Comparison of ENCODE assay signal across 8 mouse cellular contexts in genomic region chr4:126046851-126047585, GRCm38 (mm10). TPM values are rescaled to one million over a fixed set of nuclear protein-coding genes. Genes with fewer than 3 reads are reported as not detected.
DNase-seq lines count a peak whose midpoint lies in the region; ATAC-seq and TF ChIP-seq lines count a peak whose summit lies in the region.

TSS of gene Mrps15 (plus strand) at chr4:126046925.

- peaks cover 10% of the 10 kb centered on the region for H3K4me1 ChIP-seq in embryonic facial prominence, embryonic 14.5 days (ENCODE audit: control insufficient read depth, insufficient read depth, low read length)
- peaks cover 2% of the 10 kb centered on the region for H3K4me1 ChIP-seq in heart, adult 2 months (ENCODE audit: control insufficient read depth, insufficient read depth, low read length)

- peak within 1 kb of the TSS; percentile 93 for H3K4me2 ChIP-seq in embryonic facial prominence, embryonic 14.5 days (ENCODE audit: low read depth, low read length)

- H3K4me3 ChIP-seq in embryonic facial prominence, embryonic 14.5 days (ENCODE audit: low read depth, low read length) = peak within 1 kb of the TSS; percentile 95
- peak within 1 kb of the TSS; percentile 93 for H3K4me3 ChIP-seq in heart, adult 2 months

- WGBS in embryonic facial prominence, embryonic 14.5 days = under 1% methylated on average over 54 of the region's 56 CpGs
- under 1% methylated on average over 56 of the region's 56 CpGs for WGBS in heart, adult 2 months

- no peaks in the 10 kb centered on the region for H3K79me2 ChIP-seq in heart, adult 2 months (replicated peaks; ENCODE audit: control insufficient read depth, insufficient read depth, low read length)

- H3K36me3 ChIP-seq in embryonic facial prominence, embryonic 14.5 days (ENCODE audit: control insufficient read depth, insufficient read depth, low read length) = peaks cover 23% of the 10 kb centered on the region
- no peaks in the 10 kb centered on the region for H3K36me3 ChIP-seq in heart, adult 2 months (ENCODE audit: control insufficient read depth, insufficient read depth, low read length)

- TF ChIP-seq POLR2A in heart, adult 2 months (IDR thresholded peaks at IDR 0.05; ENCODE audit: insufficient read depth, low read depth, low read length) = peak; percentile 55; the same call in 1 of the 2 replicates

- TF ChIP-seq CTCF in heart, adult 2 months (IDR thresholded peaks at IDR 0.05) = no peak

- H3K27me3 ChIP-seq in embryonic facial prominence, embryonic 14.5 days (replicated peaks; ENCODE audit: control insufficient read depth, insufficient read depth, low read length) = no peaks in the 10 kb centered on the region
- no peaks in the 10 kb centered on the region for H3K27me3 ChIP-seq in heart, adult 2 months (ENCODE audit: control insufficient read depth, insufficient read depth, low read length)

- intact Hi-C loops in heart, adult 2 months (cut with DNase I) = no loop called here

- DNase-seq in 416B (ENCODE audit: low read depth) (peak; percentile 91), liver (peak; percentile 89)
- peak; percentile 67 to 71 for DNase-seq in adrenal gland, postnatal 4 days (ENCODE audit: low spot score in 2 of 2)
- DNase-seq in embryonic facial prominence, embryonic 14.5 days (ENCODE audit: low spot score) = peak; percentile 97
- peak; percentile 87 to 89 for DNase-seq in heart, adult 2 months
- peak; percentile 83 to 88 for DNase-seq in kidney, adult 8-10 months
- peak; percentile 75 to 86 for DNase-seq in spleen, postnatal 4 days (ENCODE audit: low spot score in 2 of 2)

- peak within 1 kb of the TSS; percentile 90 for H3K9ac ChIP-seq in embryonic facial prominence, embryonic 14.5 days (ENCODE audit: low read depth, low read length)
- peak within 1 kb of the TSS; percentile 96 for H3K9ac ChIP-seq in heart, adult 2 months (ENCODE audit: low read depth, low read length)

- H3K9me3 ChIP-seq in embryonic facial prominence, embryonic 14.5 days (ENCODE audit: control insufficient read depth, low read length) = no peaks in the 10 kb centered on the region

- H3K27ac ChIP-seq in embryonic facial prominence, embryonic 14.5 days (replicated peaks; ENCODE audit: low read depth, low read length) = peak within 1 kb of the TSS; percentile 80
- peak within 1 kb of the TSS; percentile 73 for H3K27ac ChIP-seq in heart, adult 2 months

- peak; percentile 97 for ATAC-seq in embryonic facial prominence, embryonic 14.5 days (ENCODE audit: low read depth)
- peak; percentile 96 for ATAC-seq in monocyte, adult 5-6 weeks (replicated peaks; ENCODE audit: insufficient number of reproducible peaks, low FRiP score, low TSS enrichment, poor library complexity, severe bottlenecking)

- peak; percentile 71 for TF ChIP-seq EP300 in heart, adult 2 months (IDR thresholded peaks at IDR 0.05; ENCODE audit: insufficient read depth, low read depth, low read length)

RNA-seq across cellular contexts. Expression of gene Mrps15, which starts in this region (rescaled TPM):
- total RNA-seq in adrenal gland, postnatal 4 days (2021) = 10 to 100 TPM; 72.5 to 73.9 TPM
- 128 and 133 TPM in 2 replicates for polyA plus RNA-seq in embryonic facial prominence, embryonic 14.5 days (2014; fragmentation: Nextera tagmentation; extraction: Ambion mirVana)
- total RNA-seq in heart, adult 2 months (2021) = 10 to 100 TPM; 74.9 to 78.1 TPM
- polyA plus RNA-seq in heart, adult 2 months (2012; rRNA removed) = 33.7 and 40.4 TPM in 2 replicates
- total RNA-seq in monocyte, adult 5-6 weeks (2017) = 20.1 to 47.3 TPM (median 29.8 TPM) in 3 replicates

Comparison
In these comparisons a context has a peak if more than half of its experiments do, and no peak if none do; other contexts are left out.
1. Peak in every context shown above with its lines: DNase-seq, ATAC-seq, H3K4me3 ChIP-seq and H3K27ac ChIP-seq.